Mouse (Mus musculus) cerebellum, adult 2 months (tissue): Measurements from ENCODE around the gene Nat9.

Experiments used
- CTCF ChIP-seq: fragments of 200-500 bp; IDR thresholded peaks from 2 replicates; pipeline ENCODE4 v1.5.1; 2011; ENCODE audit warnings: low read depth, mild to moderate bottlenecking, control low read depth, low read length, moderate library complexity, borderline replicate concordance; ENCODE audit not compliant: insufficient read depth
- POLR2A ChIP-seq: fragments of 200-500 bp; IDR thresholded peaks from 2 replicates; pipeline ENCODE4 v1.6.1; 2011; ENCODE audit warnings: low read length, control low read depth, borderline replicate concordance; ENCODE audit not compliant: insufficient read depth

DNA sequence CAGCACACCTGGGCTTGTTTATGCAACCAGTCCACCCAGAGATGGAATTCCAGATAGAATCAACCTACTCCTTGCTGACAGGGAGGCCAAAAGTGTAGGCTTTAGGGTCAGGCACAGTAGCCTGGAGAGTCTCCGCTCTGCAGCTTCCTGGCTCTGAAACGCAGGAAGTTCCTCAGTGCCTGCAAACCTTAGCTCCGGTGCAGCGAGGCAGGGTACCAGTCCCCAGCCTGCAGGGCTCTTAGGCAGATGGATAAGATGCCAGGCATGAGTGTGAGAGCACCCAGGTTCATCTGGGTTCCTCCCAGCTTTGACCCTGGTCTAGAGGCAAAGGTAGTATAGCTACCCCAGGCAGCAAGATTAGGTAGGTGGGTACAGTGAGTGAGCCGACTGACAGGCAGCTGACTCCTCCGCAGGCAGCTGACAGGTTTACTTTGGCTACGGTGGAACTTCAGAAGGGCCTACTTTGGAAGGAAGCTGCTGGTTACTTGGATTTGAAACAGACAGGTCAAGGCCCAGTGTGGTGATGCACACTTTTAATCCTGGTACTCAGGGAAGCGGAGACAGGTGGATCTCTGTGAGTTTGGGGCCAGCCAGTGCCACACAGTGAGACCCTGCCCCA is 19.9 kb downstream of the Nat9 start:
- no peak for TF ChIP-seq CTCF
- TF ChIP-seq POLR2A: no peak
